8 mouse cellular contexts compared by ENCODE assay signal in genomic region chr17:50470432-50471078, GRCm38 (mm10). TPM values are rescaled to one million over a fixed set of nuclear protein-coding genes. Genes with fewer than 3 reads are reported as not detected.
DNase-seq lines count a peak whose midpoint lies in the region; ATAC-seq and TF ChIP-seq lines count a peak whose summit lies in the region.

No protein-coding gene starts in this region.

- peaks cover 14% of the 10 kb centered on the region for H3K4me1 ChIP-seq in hindbrain, embryonic 16.5 days (ENCODE audit: control insufficient read depth, insufficient read depth, low read depth, low read length)

- H3K36me3 ChIP-seq in hindbrain, embryonic 16.5 days (ENCODE audit: control insufficient read depth, insufficient read depth, low read length), result no peaks in the 10 kb centered on the region

- peak overlapping the region; percentile 81 for H3K27ac ChIP-seq in gastrocnemius, adult 2 months
- H3K27ac ChIP-seq in hindbrain, embryonic 16.5 days (ENCODE audit: low read depth, low read length), result peak overlapping the region; percentile 72

- H3K27me3 ChIP-seq in hindbrain, embryonic 16.5 days (replicated peaks; ENCODE audit: control insufficient read depth, insufficient read depth, low read length), result no peaks in the 10 kb centered on the region

- DNase-seq in R1 (ENCODE audit: low read depth, low spot score), result peak; percentile 44
- peak; percentile 48 for DNase-seq in gastrocnemius, adult 2 months
- DNase-seq in left cerebral cortex, adult 18-20 months (ENCODE audit: low spot score in 2 of 2), result peak; percentile 32 to 44
- DNase-seq in lung, postnatal 36 days, result peak; percentile 71
- peak; percentile 33 to 51 for DNase-seq in right cerebral cortex, adult 2 months (ENCODE audit: low spot score in 2 of 2)
- peak; percentile 38 for DNase-seq in yolk sac, embryonic 10.5 days (ENCODE audit: low spot score)

- intact Hi-C loops in gastrocnemius, adult 2 months (cut with DNase I), result no loop called here

- ATAC-seq in common myeloid progenitor, adult 5-6 weeks (replicated peaks; ENCODE audit: low read depth, poor library complexity, severe bottlenecking), result peak; percentile 66
- ATAC-seq in hindbrain, embryonic 16.5 days, result peak; percentile 51

- WGBS in hindbrain, embryonic 16.5 days, result 30% methylated on average over 16 of the region's 16 CpGs

- H3K9ac ChIP-seq in hindbrain, embryonic 16.5 days (ENCODE audit: low read depth, low read length), result peak overlapping the region; percentile 22

- peak overlapping the region; percentile 70 for H3K4me3 ChIP-seq in gastrocnemius, adult 2 months
- peak overlapping the region; percentile 24; the same call in 1 of the 2 replicates for H3K4me3 ChIP-seq in hindbrain, embryonic 16.5 days (ENCODE audit: low read length)

- H3K9me3 ChIP-seq in hindbrain, embryonic 16.5 days (ENCODE audit: control insufficient read depth, low read length), result no peaks in the 10 kb centered on the region

- no peak for TF ChIP-seq CTCF in gastrocnemius, adult 2 months (IDR thresholded peaks at IDR 0.05)

- H3K4me2 ChIP-seq in hindbrain, embryonic 16.5 days (ENCODE audit: low read length), result peak overlapping the region; percentile 60

RNA-seq across cellular contexts. Expression of gene Plcl2, which starts 38.6 kb away (rescaled TPM):
- total RNA-seq in common myeloid progenitor, adult 5-6 weeks (2017), result 35.1 and 42.6 TPM in 2 replicates
- 10 to 100 TPM; 31.0 to 37.2 TPM for total RNA-seq in gastrocnemius, adult 2 months (2021)
- 8.2 and 10.0 TPM in 2 replicates for polyA plus RNA-seq in hindbrain, embryonic 16.5 days (2015; fragmentation: Nextera tagmentation; extraction: Ambion mirVana)
- total RNA-seq in left cerebral cortex, adult 18-20 months (2021), result 10 to 100 TPM; 91.8 to 94.5 TPM

Comparison
In these comparisons a context has a peak if more than half of its experiments do, and no peak if none do; other contexts are left out.
1. Peak in every context shown above with its lines: DNase-seq, ATAC-seq, H3K4me3 ChIP-seq and H3K27ac ChIP-seq.